In genomic region chr2:49684808-49685207, GRCm38 (mm10) we compare ENCODE assay signal across 29 mouse cellular contexts.
A peak's percentile ranks its signal among the peaks of the same experiment; 100 is the strongest.
DNase-seq lines count a peak whose midpoint lies in the region; ATAC-seq and TF ChIP-seq lines count a peak whose summit lies in the region.
"Had no signal": no experiment of that assay in that cellular context is flagged by ENCODE, and none has a peak within 500 bp of the region (broad histone marks: within the 10 kb centered on the region; RNA-seq: fewer than 3 reads in every experiment).

No protein-coding gene starts in this region.

- WGBS in hindbrain, embryonic 15.5 days: 72% methylated on average over 2 of the region's 2 CpGs
- WGBS in hindbrain, embryonic 12.5 days: 78% methylated on average over 2 of the region's 2 CpGs
- WGBS in midbrain, embryonic 15.5 days: 59% methylated on average over 2 of the region's 2 CpGs
- 72% methylated on average over 2 of the region's 2 CpGs for WGBS in midbrain, postnatal 0 days

- no peak overlapping the region for H3K4me2 ChIP-seq in hindbrain, embryonic 15.5 days
- no peak overlapping the region for H3K4me2 ChIP-seq in hindbrain, embryonic 12.5 days (replicated peaks)
- no peak overlapping the region for H3K4me2 ChIP-seq in midbrain, embryonic 15.5 days
- H3K4me2 ChIP-seq in midbrain, postnatal 0 days (ENCODE audit: low read depth, low read length, poor library complexity, severe bottlenecking): no peak overlapping the region
- H3K4me2 ChIP-seq: embryonic facial prominence, embryonic 12.5 days; heart, embryonic 11.5 days; kidney, embryonic 15.5 days; limb, embryonic 13.5 days; liver, embryonic 11.5 days; lung, embryonic 15.5 days had no signal

- no peaks in the 10 kb centered on the region for H3K27me3 ChIP-seq in hindbrain, embryonic 15.5 days
- no peaks in the 10 kb centered on the region for H3K27me3 ChIP-seq in hindbrain, embryonic 12.5 days
- no peaks in the 10 kb centered on the region for H3K27me3 ChIP-seq in midbrain, embryonic 15.5 days (replicated peaks)
- no peaks in the 10 kb centered on the region for H3K27me3 ChIP-seq in midbrain, postnatal 0 days (ENCODE audit: insufficient read depth, low read length)
- H3K27me3 ChIP-seq: embryonic facial prominence, embryonic 12.5 days; kidney, embryonic 15.5 days; limb, embryonic 13.5 days; lung, embryonic 15.5 days; Patski had no signal

- H3K27ac ChIP-seq in hindbrain, embryonic 15.5 days (replicated peaks): 0 out of 2 replicates have a peak overlapping the region, but pooled peaks have one; percentile 5
- no peak overlapping the region for H3K27ac ChIP-seq in hindbrain, embryonic 12.5 days
- peak overlapping the region; percentile 62; the same call in 1 of the 2 replicates for H3K27ac ChIP-seq in midbrain, embryonic 15.5 days
- H3K27ac ChIP-seq in midbrain, postnatal 0 days (ENCODE audit: low read depth, low read length): no peak overlapping the region; the same call in 1 of the 2 replicates
- H3K27ac ChIP-seq: embryonic facial prominence, embryonic 12.5 days; kidney, embryonic 15.5 days; limb, embryonic 13.5 days; lung, embryonic 15.5 days; stomach, postnatal 0 days had no signal

- no peak overlapping the region for H3K4me3 ChIP-seq in hindbrain, embryonic 15.5 days
- no peak overlapping the region for H3K4me3 ChIP-seq in hindbrain, embryonic 12.5 days
- H3K4me3 ChIP-seq in midbrain, embryonic 15.5 days: no peak overlapping the region
- no peak overlapping the region for H3K4me3 ChIP-seq in midbrain, postnatal 0 days (ENCODE audit: low read depth, low read length)
- H3K4me3 ChIP-seq: embryonic facial prominence, embryonic 12.5 days; kidney, embryonic 15.5 days; limb, embryonic 13.5 days; lung, embryonic 15.5 days had no signal

- ATAC-seq in hindbrain, embryonic 15.5 days (ENCODE audit: low FRiP score, low read depth): no peak
- ATAC-seq in hindbrain, embryonic 12.5 days (ENCODE audit: low FRiP score): no peak
- ATAC-seq in midbrain, embryonic 15.5 days (replicated peaks): no peak
- ATAC-seq in midbrain, postnatal 0 days (ENCODE audit: low FRiP score): no peak
- ATAC-seq in common myeloid progenitor, adult 5-6 weeks (replicated peaks; ENCODE audit: low read depth, poor library complexity, severe bottlenecking): peak; percentile 83
- peak; percentile 83 for ATAC-seq in megakaryocyte progenitor cell, adult 5-6 weeks (replicated peaks; ENCODE audit: poor library complexity)
- ATAC-seq: Patski had no signal

- H3K4me1 ChIP-seq in hindbrain, embryonic 15.5 days (replicated peaks): peaks cover 21% of the 10 kb centered on the region
- peaks cover 12% of the 10 kb centered on the region for H3K4me1 ChIP-seq in hindbrain, embryonic 12.5 days
- peaks cover 35% of the 10 kb centered on the region for H3K4me1 ChIP-seq in midbrain, embryonic 15.5 days
- H3K4me1 ChIP-seq in midbrain, postnatal 0 days (ENCODE audit: insufficient read depth, low read length): peaks cover 13% of the 10 kb centered on the region; the same call in 1 of the 2 replicates
- H3K4me1 ChIP-seq: lung, embryonic 15.5 days had no signal

- no peaks in the 10 kb centered on the region for H3K9me3 ChIP-seq in hindbrain, embryonic 15.5 days
- no peaks in the 10 kb centered on the region for H3K9me3 ChIP-seq in hindbrain, embryonic 12.5 days (replicated peaks)
- H3K9me3 ChIP-seq in midbrain, embryonic 15.5 days: no peaks in the 10 kb centered on the region
- no peaks in the 10 kb centered on the region for H3K9me3 ChIP-seq in midbrain, postnatal 0 days (ENCODE audit: low read length)
- H3K9me3 ChIP-seq: embryonic facial prominence, embryonic 12.5 days; kidney, embryonic 15.5 days; limb, embryonic 13.5 days; lung, embryonic 15.5 days had no signal

- no peak for DNase-seq in midbrain, postnatal 0 days (ENCODE audit: low spot score)
- DNase-seq in heart, adult 11 months: no peak
- DNase-seq: adrenal gland, postnatal 10 days; B cell, adult 2 months; cerebellum, adult 11 months; cerebellum, adult 9-10 months; cerebellum, postnatal 36 days; embryo, embryonic 11 days; gastrocnemius, postnatal 10 days; heart, postnatal 4 days; kidney, adult 18-20 months; kidney, postnatal 25 days; lung, postnatal 36 days; spleen, adult 18-20 months; thymus, adult 18-20 months; thymus, postnatal 25 days had no signal

- TF ChIP-seq CTCF in midbrain, postnatal 0 days (IDR thresholded peaks at IDR 0.05): no peak

- no peaks in the 10 kb centered on the region for H3K36me3 ChIP-seq in hindbrain, embryonic 15.5 days
- peaks cover 9% of the 10 kb centered on the region for H3K36me3 ChIP-seq in hindbrain, embryonic 12.5 days
- H3K36me3 ChIP-seq in midbrain, embryonic 15.5 days (replicated peaks): 0 out of 2 replicates have a peak, but pooled peaks cover 7% of the 10 kb centered on the region
- peaks cover 11% of the 10 kb centered on the region for H3K36me3 ChIP-seq in midbrain, postnatal 0 days (ENCODE audit: insufficient read depth, low read length)
- H3K36me3 ChIP-seq: embryonic facial prominence, embryonic 12.5 days; kidney, embryonic 15.5 days; limb, embryonic 13.5 days; lung, embryonic 15.5 days had no signal

- H3K9ac ChIP-seq in hindbrain, embryonic 15.5 days: no peak overlapping the region
- H3K9ac ChIP-seq in hindbrain, embryonic 12.5 days: no peak overlapping the region
- H3K9ac ChIP-seq in midbrain, embryonic 15.5 days: no peak overlapping the region
- no peak overlapping the region for H3K9ac ChIP-seq in midbrain, postnatal 0 days (replicated peaks; ENCODE audit: low read length, poor library complexity, severe bottlenecking)
- H3K9ac ChIP-seq: embryonic facial prominence, embryonic 12.5 days; kidney, embryonic 15.5 days; limb, embryonic 13.5 days; lung, embryonic 15.5 days had no signal

Comparison
In these comparisons a context has a peak if more than half of its experiments do, and no peak if none do; other contexts are left out.
1. H3K27ac ChIP-seq: peak in hindbrain, embryonic 15.5 days (single experiment) and midbrain, embryonic 15.5 days (single experiment); none in hindbrain, embryonic 12.5 days (single experiment) and midbrain, postnatal 0 days (single experiment).
2. ATAC-seq: peak in common myeloid progenitor, adult 5-6 weeks (single experiment) and megakaryocyte progenitor cell, adult 5-6 weeks (single experiment); none in hindbrain, embryonic 15.5 days (single experiment), hindbrain, embryonic 12.5 days (single experiment), midbrain, embryonic 15.5 days (single experiment) and midbrain, postnatal 0 days (single experiment).